In the genomic region with DNA sequence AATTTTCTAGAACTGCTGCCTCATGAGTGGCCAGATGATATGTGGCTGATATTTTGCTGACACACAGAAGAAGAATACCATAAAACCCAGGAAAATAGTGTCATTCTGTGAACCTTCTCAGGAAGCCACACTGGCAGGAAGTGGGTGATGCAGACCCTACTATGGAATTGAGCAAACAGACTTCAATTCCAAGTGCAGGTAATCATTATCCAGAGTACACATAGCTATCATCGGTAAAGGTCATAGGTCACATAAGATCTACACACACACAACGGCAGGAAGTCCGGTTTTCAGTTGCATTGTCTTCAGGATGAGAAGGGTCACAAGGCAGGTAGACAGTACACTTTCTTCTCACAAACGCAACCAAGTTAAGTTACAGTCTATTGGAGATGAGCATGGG, we compare ENCODE assay signal across 25 mouse cellular contexts. TPM values are rescaled to one million over a fixed set of nuclear protein-coding genes. Genes with fewer than 3 reads are reported as not detected.
DNase-seq lines count a peak whose midpoint lies in the region; ATAC-seq and TF ChIP-seq lines count a peak whose summit lies in the region.
"Had no signal": no experiment of that assay in that cellular context is flagged by ENCODE, and none has a peak within 500 bp of the region (broad histone marks: within the 10 kb centered on the region; RNA-seq: fewer than 3 reads in every experiment).

No protein-coding gene starts in this region.

- WGBS in lung, embryonic 14.5 days, result 53% methylated on average over 4 of the region's 4 CpGs
- WGBS in liver, embryonic 12.5 days (ENCODE audit: insufficient replicate concordance), result 51% methylated on average over 4 of the region's 4 CpGs
- WGBS in small intestine, adult 2 months, result 21% methylated on average over 4 of the region's 4 CpGs

- H3K4me3 ChIP-seq in lung, embryonic 14.5 days (ENCODE audit: low read depth, low read length), result no peak overlapping the region
- H3K4me3 ChIP-seq in liver, embryonic 12.5 days, result no peak overlapping the region
- H3K4me3 ChIP-seq in small intestine, adult 2 months (ENCODE audit: low read depth, low read length), result no peak overlapping the region
- H3K4me3 ChIP-seq: embryonic facial prominence, embryonic 15.5 days; heart, embryonic 13.5 days; layer of hippocampus, adult 2 months; limb, embryonic 15.5 days; midbrain, embryonic 10.5 days; neural tube, embryonic 12.5 days had no signal

- no peaks in the 10 kb centered on the region for H3K27me3 ChIP-seq in lung, embryonic 14.5 days (ENCODE audit: insufficient read depth, low read length)
- no peaks in the 10 kb centered on the region for H3K27me3 ChIP-seq in liver, embryonic 12.5 days (replicated peaks)
- no peaks in the 10 kb centered on the region for H3K27me3 ChIP-seq in small intestine, adult 2 months (ENCODE audit: control insufficient read depth, insufficient read depth, low read length)
- H3K27me3 ChIP-seq: embryonic facial prominence, embryonic 15.5 days; heart, embryonic 13.5 days; limb, embryonic 15.5 days; neural tube, embryonic 12.5 days had no signal

- no peak for TF ChIP-seq POLR2A in small intestine, adult 2 months (IDR thresholded peaks at IDR 0.05; ENCODE audit: low read depth, low read length)

- ATAC-seq in lung, embryonic 14.5 days (ENCODE audit: insufficient read depth), result no peak
- peak; percentile 27; the same call in 1 of the 2 replicates for ATAC-seq in liver, embryonic 12.5 days
- ATAC-seq in megakaryocyte progenitor cell, adult 5-6 weeks (replicated peaks; ENCODE audit: poor library complexity), result no peak

- TF ChIP-seq CTCF in lung, embryonic 14.5 days (IDR thresholded peaks at IDR 0.05; ENCODE audit: low read depth), result no peak
- no peak for TF ChIP-seq CTCF in small intestine, adult 2 months (IDR thresholded peaks at IDR 0.05; ENCODE audit: extremely low read depth, insufficient read length, insufficient replicate concordance, low read depth, low read length)

- H3K4me1 ChIP-seq in lung, embryonic 14.5 days (ENCODE audit: insufficient read depth), result peaks cover 6% of the 10 kb centered on the region; the same call in 1 of the 2 replicates
- peaks cover 17% of the 10 kb centered on the region; the same call in 1 of the 2 replicates for H3K4me1 ChIP-seq in liver, embryonic 12.5 days
- H3K4me1 ChIP-seq in small intestine, adult 2 months (ENCODE audit: control insufficient read depth, insufficient read depth, insufficient read length, low read length), result peaks cover 15% of the 10 kb centered on the region
- H3K4me1 ChIP-seq: embryonic facial prominence, embryonic 15.5 days; limb, embryonic 15.5 days; midbrain, embryonic 10.5 days; neural tube, embryonic 12.5 days had no signal

- H3K36me3 ChIP-seq in lung, embryonic 14.5 days (ENCODE audit: insufficient read depth), result no peaks in the 10 kb centered on the region
- no peaks in the 10 kb centered on the region for H3K36me3 ChIP-seq in liver, embryonic 12.5 days
- peaks cover 1% of the 10 kb centered on the region; the same call in 1 of the 2 replicates for H3K36me3 ChIP-seq in small intestine, adult 2 months (ENCODE audit: control insufficient read depth, insufficient read depth, low read length)
- H3K36me3 ChIP-seq: embryonic facial prominence, embryonic 15.5 days; G1E; limb, embryonic 15.5 days; midbrain, embryonic 10.5 days; neural tube, embryonic 12.5 days had no signal

- no peak for DNase-seq in lung, embryonic 14.5 days
- DNase-seq in lung, postnatal 25 days (ENCODE audit: low spot score), result no peak
- no peak for DNase-seq in urinary bladder, postnatal 4 days (ENCODE audit: low spot score in 2 of 2)
- no peak for DNase-seq in adrenal gland, postnatal 36 days
- DNase-seq: adrenal gland, postnatal 14 days; cerebellum, adult 18-20 months; cerebellum, postnatal 36 days; heart, adult 11 months; heart, postnatal 36 days; kidney, adult 8-10 months; kidney, postnatal 14 days; layer of hippocampus, postnatal 36 days; lung, postnatal 14 days; spleen, adult 18-20 months had no signal

- H3K4me2 ChIP-seq in lung, embryonic 14.5 days, result no peak overlapping the region
- H3K4me2 ChIP-seq in liver, embryonic 12.5 days, result no peak overlapping the region
- H3K4me2 ChIP-seq: embryonic facial prominence, embryonic 15.5 days; heart, embryonic 13.5 days; hindbrain, embryonic 14.5 days; limb, embryonic 15.5 days; neural tube, embryonic 12.5 days had no signal

- H3K9me3 ChIP-seq in lung, embryonic 14.5 days (ENCODE audit: low read depth, low read length), result no peaks in the 10 kb centered on the region
- no peaks in the 10 kb centered on the region for H3K9me3 ChIP-seq in liver, embryonic 12.5 days (replicated peaks)
- H3K9me3 ChIP-seq: embryonic facial prominence, embryonic 15.5 days; G1E; limb, embryonic 15.5 days; midbrain, embryonic 10.5 days; neural tube, embryonic 12.5 days had no signal

- no peak overlapping the region for H3K9ac ChIP-seq in lung, embryonic 14.5 days
- H3K9ac ChIP-seq in liver, embryonic 12.5 days, result no peak overlapping the region
- H3K9ac ChIP-seq: embryonic facial prominence, embryonic 15.5 days; heart, embryonic 13.5 days; hindbrain, embryonic 14.5 days; limb, embryonic 15.5 days; neural tube, embryonic 12.5 days had no signal

- H3K27ac ChIP-seq in lung, embryonic 14.5 days (ENCODE audit: low read depth), result 0 out of 2 replicates have a peak overlapping the region, but pooled peaks have one; percentile 13
- peak overlapping the region; percentile 33; the same call in 1 of the 2 replicates for H3K27ac ChIP-seq in liver, embryonic 12.5 days
- peak overlapping the region; percentile 85 for H3K27ac ChIP-seq in small intestine, adult 2 months (ENCODE audit: insufficient read depth, low read depth, low read length)
- H3K27ac ChIP-seq: embryonic facial prominence, embryonic 15.5 days; heart, embryonic 13.5 days; hindbrain, embryonic 14.5 days; layer of hippocampus, adult 2 months; limb, embryonic 15.5 days; midbrain, embryonic 10.5 days; neural tube, embryonic 12.5 days had no signal

RNA-seq across cellular contexts. Expression of gene Itga2, which starts 16.9 kb away (rescaled TPM):
- 10.1 and 10.8 TPM in 2 replicates for polyA plus RNA-seq in lung, embryonic 14.5 days (2014; fragmentation: Nextera tagmentation; extraction: Ambion mirVana)
- 0.96 and 2.2 TPM in 2 replicates for polyA plus RNA-seq in liver, embryonic 12.5 days (2016; fragmentation: Nextera tagmentation; extraction: Ambion mirVana)
- polyA plus RNA-seq in small intestine, adult 2 months (2012; rRNA removed), result 0.42 and 1.2 TPM in 2 replicates
- 0.32 and 0.37 TPM in 2 replicates for total RNA-seq in megakaryocyte progenitor cell, adult 5-6 weeks (2015)
- 0.04 and 0.47 TPM in 2 replicates for total RNA-seq in megakaryocyte progenitor cell, adult 5-6 weeks (2017)
- 1 to 10 TPM; 1.1 to 5.6 TPM for total RNA-seq in adrenal gland, postnatal 36 days (2021)
- polyA plus RNA-seq: G1E had no signal

Comparison
In these comparisons a context has a peak if more than half of its experiments do, and no peak if none do; other contexts are left out.
1. H3K27ac ChIP-seq: peak in every context shown above with its lines; median percentile 85 in small intestine, adult 2 months; 33 in liver, embryonic 12.5 days; 13 in lung, embryonic 14.5 days.